Mouse (Mus musculus): ENCODE measurements around the gene Sox18.
A peak's percentile ranks its signal among the peaks of the same experiment; 100 is the strongest.

The Sox18 gene

DNA sequence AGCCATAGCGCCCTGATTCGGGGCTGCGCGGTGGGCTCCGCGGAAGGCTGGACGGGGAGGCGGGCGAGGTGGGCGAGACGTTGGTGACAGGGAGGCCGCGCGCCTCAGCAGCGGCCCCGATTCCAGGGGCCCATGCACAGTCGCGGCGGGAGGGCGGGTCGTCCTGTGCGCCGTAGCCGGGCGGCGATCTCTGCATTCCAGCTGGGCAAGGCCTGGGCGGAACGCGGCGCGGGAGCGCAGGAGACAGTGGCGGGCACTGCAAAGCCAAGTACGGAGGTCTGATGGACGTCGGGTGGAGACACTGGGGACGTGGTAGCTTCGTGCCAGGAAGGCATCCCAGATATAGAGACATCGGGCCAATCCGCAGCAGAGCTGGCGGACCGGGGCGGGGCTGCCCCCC is at the start of gene Sox18:
Sox18 (minus strand) TSS at position 315 of the 400 bp plus-strand sequence.
- DNase-seq (ENCODE audit: low spot score) = no peak

DNA sequence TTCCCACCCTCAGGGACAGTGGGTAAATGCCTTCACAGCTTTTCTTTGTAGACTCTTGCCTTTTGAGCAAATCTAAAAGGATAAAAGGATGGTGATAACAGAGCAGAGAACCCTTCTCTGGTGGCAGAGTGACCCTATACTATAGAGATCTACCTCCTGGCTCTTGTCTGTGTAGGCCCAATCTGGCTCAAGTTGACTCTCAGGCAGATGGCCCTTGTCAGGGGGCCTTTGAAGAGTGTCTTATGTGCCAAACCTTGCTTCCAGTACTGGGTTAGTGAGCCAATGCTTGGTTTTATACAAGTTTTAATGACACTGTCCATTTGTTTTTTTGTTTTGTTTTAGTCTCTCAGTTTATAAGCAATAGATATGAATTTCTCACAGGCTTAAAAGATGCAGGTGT is 49.8 kb upstream of the Sox18 start:
- DNase-seq (ENCODE audit: low spot score) = no peak

DNA sequence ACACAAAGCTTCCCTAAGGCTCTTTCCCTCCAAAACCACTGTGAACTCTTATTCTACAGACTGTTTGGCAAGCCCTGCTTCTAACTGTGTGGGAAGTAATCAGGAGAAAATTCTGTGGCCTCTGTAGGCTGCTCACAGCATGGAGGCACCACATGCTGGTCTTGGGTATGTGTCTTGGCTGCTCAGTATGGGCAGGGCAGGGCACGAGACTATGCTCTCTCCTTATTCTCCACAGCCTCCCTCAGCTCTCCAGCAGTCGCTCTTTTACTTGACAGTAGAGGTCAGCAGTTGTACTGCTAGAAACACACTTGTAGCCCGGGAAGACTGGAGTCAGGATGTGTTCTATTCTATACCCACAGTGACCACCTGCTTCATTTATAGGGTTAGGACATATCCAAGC is 48.6 kb upstream of the Sox18 start:
- no peak for DNase-seq (ENCODE audit: low spot score)

DNA sequence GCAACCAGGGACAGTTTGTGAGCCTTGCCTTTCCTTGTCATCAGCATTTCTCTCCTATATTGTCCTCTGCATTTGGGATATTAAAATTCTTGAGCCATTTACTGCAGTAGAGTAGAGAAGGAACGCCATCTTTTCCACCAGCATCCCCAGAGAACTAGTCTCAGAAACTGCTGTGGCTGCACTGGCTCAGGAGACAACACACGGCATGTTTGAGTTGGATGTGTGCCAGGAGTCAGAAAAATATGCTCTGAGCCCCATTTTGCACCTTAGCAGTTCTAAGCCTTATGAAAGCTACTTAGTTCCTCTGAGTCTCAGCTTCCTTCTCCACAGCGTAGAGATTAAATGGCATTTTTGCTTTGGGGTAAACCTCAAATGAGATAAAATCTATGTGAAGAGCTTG is 45.6 kb upstream of the Sox18 start:
- no peak for DNase-seq (ENCODE audit: low spot score)

DNA sequence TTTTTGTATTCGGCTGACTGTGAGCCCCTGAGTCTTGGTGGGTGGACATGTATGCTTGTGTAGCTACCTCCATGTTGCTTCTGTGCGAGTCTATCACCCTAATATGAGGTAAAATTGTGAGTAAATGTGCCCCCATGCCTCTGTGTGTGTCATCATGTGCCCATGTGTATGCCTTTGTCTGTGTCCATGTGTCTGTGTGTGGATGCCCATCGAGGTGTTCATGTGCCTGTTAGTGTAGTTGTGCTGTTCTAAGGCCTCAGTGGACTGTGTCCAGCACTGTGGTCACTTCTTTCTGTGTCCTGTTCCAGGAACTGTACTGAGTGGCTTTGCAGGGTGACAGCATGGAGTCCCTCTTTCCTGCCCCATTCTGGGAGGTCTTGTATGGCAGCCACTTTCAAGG is 43.9 kb upstream of the Sox18 start:
- DNase-seq (ENCODE audit: low spot score) = no peak

DNA sequence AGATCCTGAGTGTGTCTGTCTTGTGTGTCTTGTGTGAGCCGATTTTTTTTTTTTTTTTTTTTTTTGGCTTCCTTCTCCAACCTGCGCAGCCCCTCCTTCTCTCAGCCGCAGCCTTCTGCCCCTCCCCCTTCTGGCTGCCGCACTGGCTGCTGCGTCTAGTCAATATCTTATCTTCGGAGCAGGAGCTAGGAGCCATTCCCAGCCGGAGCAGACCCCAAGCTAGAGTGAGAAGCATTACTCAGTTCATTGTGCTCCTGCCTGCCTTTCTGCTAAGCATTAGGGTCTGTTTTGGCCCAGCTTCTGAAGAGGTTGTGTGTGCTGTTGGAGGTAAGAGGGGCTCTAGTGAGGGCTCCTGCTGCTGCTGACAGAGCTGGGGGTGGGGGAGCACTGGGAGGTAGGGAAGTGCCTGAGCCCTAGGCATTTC is 43.5 kb upstream of the Sox18 start, which contains the start of gene Oprl1:
Oprl1 (plus strand) TSS at position 114 of the 424 bp plus-strand sequence.
- DNase-seq (ENCODE audit: low spot score) = no peak

DNA sequence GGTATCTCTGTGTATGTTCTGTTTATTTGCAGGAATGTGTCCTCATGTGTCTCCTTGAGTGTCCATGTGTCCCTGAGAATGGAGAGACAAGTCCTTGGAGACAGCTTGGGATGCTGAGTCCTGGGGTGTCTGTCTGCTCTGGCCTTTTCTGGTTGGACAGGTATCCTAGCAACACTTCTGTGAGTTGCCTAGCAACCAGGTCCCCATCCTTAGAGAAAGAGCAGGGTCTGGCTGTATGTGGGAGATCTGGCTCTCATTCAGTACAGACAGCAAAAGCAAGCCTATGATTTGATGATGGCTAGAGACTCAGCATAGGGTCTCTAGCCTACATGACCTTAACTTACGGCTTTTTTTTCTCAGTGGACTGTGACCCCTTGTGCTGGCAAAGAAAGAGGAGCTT is 42.3 kb upstream of the Sox18 start:
- DNase-seq (ENCODE audit: low spot score) = no peak

DNA sequence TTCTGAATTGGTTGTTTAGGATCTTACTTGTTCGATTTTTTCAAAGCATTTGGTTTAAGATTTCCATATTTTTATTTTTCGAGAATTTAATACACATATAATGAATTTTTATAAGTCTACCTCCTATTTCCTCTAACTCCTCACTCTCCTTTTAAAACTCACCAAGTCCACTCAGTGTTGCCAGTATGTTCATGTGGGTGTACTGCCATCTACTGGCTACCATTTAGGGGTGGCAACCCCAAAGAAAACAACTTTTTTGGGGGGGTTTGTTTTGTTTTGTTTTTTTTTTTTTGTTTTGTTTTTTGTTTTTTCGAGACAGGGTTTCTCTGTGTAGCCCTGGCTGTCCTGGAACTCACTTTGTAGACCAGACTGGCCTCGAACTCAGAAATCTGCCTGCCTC is 35.2 kb upstream of the Sox18 start:
- DNase-seq (ENCODE audit: low spot score) = no peak

DNA sequence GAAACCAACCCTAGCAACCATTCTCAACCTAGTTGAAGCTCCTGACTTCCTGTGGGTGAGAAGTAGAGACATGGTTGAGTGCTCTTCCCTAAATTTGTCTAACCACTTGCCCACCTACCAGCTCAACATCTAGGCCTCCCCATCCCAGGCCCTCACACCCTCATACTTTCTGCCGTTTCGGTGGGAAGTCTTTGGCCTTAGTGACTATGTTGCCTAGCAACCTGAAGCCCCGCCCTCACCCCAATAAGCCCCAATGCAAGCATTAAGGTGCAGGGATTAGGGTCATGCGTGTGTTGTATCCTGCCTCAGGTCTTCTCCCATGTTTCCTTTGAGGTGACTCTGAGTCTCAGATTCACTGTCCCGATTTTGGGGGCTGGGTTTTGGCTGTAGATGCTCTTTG is 26.8 kb upstream of the Sox18 start, which contains the start of gene Lkaaear1:
Lkaaear1 (minus strand) TSS at position 202 of the 400 bp plus-strand sequence.
- no peak for DNase-seq (ENCODE audit: low spot score)

DNA sequence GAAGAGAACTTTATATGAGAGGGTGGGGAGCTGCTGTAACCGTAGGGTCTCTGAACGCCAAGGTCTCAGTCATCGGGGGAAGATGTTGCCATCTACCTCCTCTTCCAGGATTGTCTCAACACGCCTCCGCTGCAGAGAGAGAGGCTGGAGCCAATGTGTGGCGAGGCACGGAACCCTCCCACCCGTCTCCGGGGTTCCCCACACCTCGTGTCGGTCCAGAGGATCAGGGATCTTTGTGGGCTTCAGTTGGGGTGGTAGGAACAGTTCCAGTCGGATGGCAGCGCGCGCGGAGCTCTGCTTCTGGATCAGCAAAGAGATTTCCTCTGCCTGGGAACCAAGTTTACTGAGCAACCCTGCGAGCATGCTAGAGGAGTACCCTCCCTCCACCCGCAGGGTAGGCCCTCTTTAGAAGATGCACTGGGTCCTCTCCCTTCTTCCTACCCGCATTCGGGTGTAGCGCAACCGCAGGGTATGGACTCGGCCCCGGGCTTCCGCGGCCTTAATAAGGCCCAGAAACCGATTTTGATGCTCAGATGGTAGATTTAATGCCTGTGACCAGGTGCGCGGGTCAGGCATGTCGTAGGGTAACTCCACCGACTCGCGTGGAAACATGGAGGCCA is 25.5 kb upstream of the Sox18 start:
- no peak for DNase-seq (ENCODE audit: low spot score)

DNA sequence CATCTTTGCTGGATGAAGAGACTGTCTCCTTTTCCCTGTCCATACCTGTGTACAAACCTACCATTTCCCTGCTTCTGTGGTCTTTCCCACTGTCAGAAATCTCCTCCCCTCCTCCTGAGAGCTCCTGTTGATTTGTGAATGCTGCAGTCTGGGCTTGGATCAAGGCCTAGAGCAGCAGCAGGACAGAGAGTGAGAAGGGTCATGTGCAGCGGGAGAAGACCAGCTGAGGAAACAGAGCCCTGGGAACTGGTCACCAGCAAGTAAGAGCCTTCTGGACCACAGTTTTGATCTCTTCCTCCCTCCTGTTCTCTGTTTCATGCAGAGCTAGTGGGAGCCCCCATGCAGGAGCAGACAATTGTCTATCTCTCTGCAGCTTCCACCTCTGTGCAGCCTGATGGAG is 24.3 kb upstream of the Sox18 start:
- DNase-seq (ENCODE audit: low spot score) = no peak

DNA sequence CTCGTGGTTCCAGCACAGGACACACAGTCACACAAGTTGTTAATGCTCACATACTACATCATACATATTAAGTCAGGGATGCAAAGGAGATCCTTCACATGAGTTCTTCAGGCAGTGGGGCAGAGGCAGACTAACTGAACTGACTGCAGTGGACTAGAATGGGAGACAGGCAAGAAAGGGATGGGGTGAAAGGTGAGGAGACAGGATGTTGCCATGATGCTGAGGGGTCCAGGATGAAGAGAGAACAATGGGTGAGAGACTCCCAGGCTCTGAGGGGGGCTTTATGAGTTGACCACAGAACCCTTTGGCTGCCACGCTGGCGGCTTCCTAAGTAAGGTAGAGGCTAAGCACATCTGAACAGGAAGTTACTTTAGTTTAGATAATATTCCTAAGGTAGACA is 23.1 kb upstream of the Sox18 start:
- no peak for DNase-seq (ENCODE audit: low spot score)

DNA sequence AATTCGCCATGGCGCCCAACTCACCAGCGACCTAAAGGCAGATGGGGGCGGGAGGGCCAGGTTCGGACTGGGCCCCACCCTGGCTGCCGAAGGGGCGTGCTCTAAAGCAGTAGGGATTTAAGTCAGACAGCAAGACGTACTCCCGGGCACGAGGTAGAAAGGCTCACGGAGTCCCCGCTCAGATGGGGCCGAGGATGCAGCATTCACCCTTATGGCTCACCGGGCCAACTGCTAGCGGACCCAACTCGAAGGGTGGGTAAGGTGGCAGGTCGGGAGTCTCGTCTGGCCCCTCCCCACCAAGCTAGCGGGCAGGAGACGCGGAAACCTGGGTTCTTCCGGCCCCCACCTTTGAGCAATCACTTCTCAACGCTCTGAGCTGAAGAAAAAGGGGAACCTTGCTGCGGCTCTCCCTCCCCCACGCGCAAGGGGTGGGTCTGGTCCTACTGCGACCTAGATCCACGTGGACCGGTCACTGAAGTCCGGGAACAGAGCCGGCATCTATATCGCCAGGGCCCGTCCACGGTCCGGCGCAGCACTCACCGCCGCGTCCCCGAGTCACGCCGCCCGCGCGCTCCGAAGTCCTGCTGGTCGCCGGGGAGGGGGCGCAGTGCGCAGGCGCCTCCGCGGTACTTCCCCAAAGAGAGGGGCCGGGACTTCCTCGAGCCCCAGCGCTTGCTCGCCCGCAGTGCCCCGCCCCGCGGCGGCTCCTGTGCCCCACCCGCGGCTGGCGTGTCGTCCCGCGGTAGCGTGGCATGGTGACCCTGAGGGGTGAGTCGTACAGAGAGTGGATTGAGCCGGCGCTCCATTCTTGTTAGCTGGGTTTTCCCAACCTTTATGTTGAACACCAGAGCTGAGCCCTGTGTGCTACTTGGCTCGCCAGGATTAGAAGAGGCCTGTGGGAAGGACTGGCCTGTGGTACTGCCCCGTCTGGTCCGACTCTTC is 22.2 kb upstream of the Sox18 start, which contains the start of gene Rgs19:
Rgs19 (minus strand) TSS at position 639 of the 942 bp plus-strand sequence.
- DNase-seq (ENCODE audit: low spot score) = peak; percentile 78

DNA sequence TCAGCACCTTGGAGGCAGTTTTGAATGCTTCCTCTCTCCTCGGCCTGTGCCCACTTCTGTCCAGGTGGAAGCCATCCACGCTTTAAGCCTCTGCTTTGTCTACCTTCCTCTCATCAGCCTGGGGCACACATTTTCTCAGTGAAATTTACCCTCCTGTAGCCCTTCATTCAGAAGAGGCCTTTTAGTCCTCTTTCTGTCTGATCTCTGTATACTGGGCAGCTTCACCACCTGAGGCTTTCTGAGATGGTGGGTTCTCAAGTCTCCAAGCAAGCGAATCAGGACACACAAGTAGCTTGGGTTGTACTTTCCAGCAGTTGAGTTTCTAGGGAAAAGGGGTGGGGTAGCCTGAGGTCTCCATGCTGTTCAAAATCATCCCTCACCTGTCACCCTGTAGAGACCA is 20.9 kb upstream of the Sox18 start:
- no peak for DNase-seq (ENCODE audit: low spot score)

DNA sequence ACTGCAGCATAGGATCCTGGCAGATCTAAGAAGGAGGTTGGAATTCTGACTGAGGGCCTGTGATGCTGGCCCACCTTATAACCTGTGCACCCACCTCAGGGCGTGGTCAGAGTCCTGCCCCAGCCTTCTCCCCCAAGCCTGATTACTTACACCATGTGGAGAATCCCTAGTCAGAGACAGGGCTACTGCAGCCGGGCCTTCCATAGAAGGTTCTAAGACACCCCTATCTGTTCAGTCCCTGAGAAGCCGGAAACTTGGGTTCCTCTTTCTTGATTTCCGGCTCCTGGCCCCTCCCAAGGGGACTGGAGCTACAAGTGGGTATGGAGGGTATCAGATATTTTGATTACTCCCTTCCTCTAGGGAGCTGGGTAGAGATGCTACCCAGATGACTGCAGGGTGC is 20.1 kb upstream of the Sox18 start:
- DNase-seq (ENCODE audit: low spot score) = no peak

DNA sequence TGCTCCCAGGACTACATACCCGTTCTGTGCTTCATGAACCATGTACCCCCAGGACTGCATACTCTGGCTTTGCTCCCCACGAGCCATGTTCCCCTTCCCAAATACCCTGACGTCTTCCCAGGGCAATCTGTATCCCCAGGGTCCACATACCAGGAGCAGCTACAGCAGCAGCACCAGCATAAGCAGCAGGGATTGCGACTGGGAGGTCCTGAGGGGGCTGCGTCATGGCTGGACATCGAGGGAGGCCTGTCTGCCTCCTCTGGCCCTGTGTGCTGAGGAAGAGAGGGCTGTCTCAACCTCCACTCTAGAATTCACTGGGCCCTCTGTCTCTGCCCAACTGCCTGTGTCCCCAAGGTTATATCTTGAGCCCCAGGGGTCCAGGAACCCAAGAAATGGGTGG is 19.6 kb upstream of the Sox18 start:
- no peak for DNase-seq (ENCODE audit: low spot score)

DNA sequence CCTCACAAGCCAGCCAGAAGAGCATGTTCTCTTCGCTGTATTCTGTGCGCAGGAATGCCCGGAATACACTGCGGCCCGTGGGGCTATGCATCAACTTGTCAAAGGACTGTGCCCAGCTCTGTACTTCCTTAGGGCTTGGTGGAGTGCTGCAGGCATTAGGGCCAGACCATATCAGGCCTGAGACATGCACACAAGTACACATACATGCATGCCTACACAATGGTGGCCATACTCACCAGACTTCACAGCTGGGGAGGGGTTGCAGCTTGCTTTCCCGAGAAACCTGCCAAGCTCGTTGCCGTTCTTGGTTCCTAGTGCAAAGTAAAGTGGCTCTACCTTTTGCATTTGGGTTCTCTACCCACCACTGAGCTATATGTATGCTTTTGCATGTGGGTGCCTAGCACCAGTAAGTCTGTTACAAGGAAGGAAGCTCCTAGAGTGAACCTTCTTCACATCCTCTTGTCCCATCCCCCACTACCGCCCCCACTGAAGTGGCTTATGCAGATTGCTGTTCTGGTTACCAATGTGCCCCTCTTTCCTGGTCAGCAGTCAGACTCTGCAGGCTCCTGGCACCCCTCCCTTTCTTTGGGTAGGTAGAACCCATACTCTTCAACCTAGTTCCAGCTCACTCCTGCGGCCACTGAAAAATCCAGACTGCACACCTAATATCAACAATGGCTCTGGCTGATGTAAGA is 18.2 kb upstream of the Sox18 start:
- DNase-seq (ENCODE audit: low spot score) = no peak

DNA sequence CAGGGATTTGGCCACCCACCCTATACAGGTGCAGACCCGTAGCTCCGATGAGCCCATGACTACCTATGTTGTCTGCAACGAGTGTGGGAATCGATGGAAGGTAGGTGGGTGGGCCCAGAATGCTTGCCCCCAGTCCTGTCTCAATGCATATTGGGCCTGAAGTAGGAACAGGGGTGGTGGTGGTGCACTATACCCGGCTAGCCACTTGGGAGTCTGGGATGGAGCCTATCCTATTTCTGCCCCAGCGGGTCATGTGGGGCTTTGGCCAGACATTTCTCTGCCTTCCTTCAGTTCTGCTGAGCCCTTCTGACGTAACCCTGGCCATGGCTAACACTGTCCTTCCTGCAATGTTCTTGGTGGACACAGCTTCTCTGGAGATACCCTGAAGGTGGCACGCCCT is 16.1 kb upstream of the Sox18 start:
- DNase-seq (ENCODE audit: low spot score) = no peak

DNA sequence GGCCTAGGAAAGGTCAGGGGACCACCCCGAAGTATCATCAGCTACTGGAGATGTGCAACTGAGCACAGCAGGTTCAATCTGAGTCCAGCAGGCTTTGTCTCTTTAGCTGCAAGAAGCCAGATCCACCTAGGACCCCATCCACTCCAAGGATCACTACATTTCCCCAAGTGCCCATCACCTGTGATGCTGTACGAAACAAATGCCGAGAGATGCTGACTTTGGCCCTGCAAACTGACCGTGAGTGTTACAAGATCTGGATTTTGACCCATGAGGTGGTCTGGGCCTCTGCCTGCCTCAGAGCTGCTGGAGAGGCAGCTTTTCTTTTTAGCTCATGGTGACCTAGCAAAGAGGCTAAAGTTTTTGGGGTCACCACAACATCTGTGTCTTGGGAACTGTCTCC is 14.2 kb upstream of the Sox18 start:
- no peak for DNase-seq (ENCODE audit: low spot score)

DNA sequence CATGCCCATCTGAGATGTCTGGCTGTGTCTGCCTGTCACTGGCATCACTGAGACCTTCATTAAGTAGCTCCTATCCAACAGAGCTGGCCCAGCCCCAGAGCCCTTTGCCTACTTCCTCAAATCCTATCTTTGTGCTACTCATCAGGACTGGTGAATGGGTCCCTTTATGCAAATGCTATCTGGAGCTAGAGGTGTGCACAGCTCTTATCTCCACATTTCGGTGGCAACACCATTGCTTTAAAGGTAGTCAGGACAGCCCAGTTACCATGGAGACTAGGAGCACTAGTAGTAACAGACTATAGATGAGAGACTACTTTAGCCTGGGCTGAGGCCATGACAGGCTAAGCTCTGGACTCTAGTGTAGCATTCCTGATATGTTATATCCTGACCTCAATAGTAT is 13.3 kb upstream of the Sox18 start:
- no peak for DNase-seq (ENCODE audit: low spot score)

DNA sequence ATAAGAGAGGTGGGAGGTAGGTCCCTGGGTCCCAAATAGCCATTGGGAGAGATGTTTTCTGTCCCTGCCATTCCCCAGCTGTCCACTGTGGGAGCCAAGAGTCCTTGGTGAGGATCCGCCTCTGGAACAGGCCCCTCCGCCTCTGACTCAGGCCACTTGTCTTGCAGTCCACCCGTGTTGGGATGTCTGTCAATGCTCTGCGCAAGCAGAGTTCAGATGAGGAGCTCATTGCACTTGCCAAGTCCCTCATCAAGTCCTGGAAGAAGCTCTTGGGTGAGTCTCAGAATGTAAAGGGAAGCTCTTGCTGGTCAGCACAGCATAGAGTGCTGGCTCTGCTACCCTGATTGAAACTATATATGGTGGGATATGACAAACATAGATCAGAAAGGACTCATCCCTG is 11.9 kb upstream of the Sox18 start:
- no peak for DNase-seq (ENCODE audit: low spot score)

DNA sequence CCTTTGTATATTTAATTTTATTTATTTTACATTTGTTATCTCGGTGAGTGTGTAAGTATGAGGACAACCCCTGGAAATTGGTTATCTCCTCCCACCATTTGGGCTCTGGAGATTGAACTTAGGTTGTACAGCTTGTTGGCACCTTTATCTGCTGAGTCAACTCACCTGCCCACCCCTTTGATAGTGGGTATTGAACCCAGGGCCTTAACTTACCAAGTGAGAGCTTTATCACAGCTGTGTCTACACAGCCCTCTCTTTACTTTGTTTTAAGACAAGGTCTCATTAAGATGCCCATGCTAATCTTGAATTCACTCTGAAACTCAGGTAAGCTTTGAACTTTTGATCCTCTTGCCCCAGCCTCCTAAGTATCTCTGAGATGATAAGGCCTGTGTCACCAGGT is 10.5 kb upstream of the Sox18 start:
- DNase-seq (ENCODE audit: low spot score) = no peak

DNA sequence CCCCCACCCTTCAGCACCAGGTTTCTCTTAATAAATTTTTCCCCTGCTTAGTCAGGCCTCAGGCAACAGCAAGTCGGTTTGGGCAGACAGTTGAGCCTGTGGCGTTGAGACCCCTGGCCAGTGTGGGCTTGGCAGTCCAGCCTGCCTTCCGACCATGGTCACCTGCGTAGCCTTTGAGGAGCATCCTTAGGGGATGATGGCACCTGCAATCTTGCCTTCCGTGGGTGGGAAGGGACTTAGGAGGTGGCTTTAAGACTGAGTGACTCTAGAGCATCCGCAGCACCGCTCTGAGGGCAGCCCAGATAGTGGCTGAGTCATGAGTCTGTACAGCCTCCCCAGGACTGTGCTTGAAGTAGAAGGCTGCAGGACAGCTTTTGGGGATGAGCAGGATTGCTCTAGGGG is 9.3 kb upstream of the Sox18 start:
- no peak for DNase-seq (ENCODE audit: low spot score)

Data from urinary bladder, postnatal 14 days (tissue).